Mouse (Mus musculus): ENCODE measurements around the gene Slc44a3. TPM values are rescaled to one million over a fixed set of nuclear protein-coding genes. Genes with fewer than 3 reads are reported as not detected.

Slc44a3 gene
- total RNA-seq, 1 experiment: 2.3 TPM

DNA sequence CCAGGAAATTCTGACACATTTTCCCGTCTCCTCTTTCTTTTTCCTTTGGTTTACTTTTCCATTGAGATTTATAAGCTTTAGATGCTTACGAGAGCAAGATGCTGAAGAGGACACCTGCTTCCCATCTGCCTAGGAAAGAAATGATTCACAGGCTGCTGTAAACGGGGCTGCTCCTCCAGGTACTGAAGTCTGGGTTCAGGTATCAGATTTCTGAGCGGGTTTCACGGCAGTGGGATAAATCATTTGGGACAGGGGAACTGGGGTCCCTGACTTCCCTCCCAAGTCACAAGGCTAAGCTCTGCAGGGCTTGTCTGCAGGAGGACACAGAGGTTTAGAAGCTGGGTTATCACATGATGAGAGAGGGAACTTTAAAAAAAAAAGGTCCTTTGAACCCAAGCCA is 40.2 kb downstream of the Slc44a3 start:
- H3K4me3 ChIP-seq (ENCODE audit: insufficient read depth in 1 of 2, low read depth in 1 of 2, low read length in 2 of 2, poor library complexity in 1 of 2, severe bottlenecking in 1 of 2): no peak overlapping the region
- H3K9ac ChIP-seq (ENCODE audit: insufficient read depth, low read depth, low read length, poor library complexity, severe bottlenecking): no peak overlapping the region
- H3K36me3 ChIP-seq (ENCODE audit: control insufficient read depth, insufficient read depth, low read length, poor library complexity, severe bottlenecking): no peaks in the 10 kb centered on the region
- TF ChIP-seq ZC3H11A (IDR thresholded peaks at IDR 0.05; ENCODE audit: borderline replicate concordance, low read depth, low read length): no peak
- TF ChIP-seq ZNF384 (IDR thresholded peaks at IDR 0.05; ENCODE audit: low read depth, low read length): no peak
- TF ChIP-seq HCFC1 (IDR thresholded peaks at IDR 0.05; ENCODE audit: borderline replicate concordance, insufficient read depth, low read length): no peak
- no peak for TF ChIP-seq MAFK (IDR thresholded peaks at IDR 0.05; ENCODE audit: insufficient read depth, low read depth, low read length)
- no peak for TF ChIP-seq CHD2 (IDR thresholded peaks at IDR 0.05; ENCODE audit: low read depth, low read length)
- peaks cover 2% of the 10 kb centered on the region in 2 experiments; a peak in 2 of 4 replicates for H3K4me1 ChIP-seq (ENCODE audit: control insufficient read depth in 2 of 2, insufficient read depth in 2 of 2, low read length in 2 of 2, poor library complexity in 1 of 2)
- no peak for DNase-seq (ENCODE audit: low read depth, low spot score)
- no peaks in the 10 kb centered on the region for H3K9me3 ChIP-seq (ENCODE audit: control insufficient read depth, insufficient read depth, low read depth, low read length)
- no peak overlapping the region for H3K27ac ChIP-seq (ENCODE audit: insufficient read depth, low read depth, low read length, poor library complexity, severe bottlenecking)
- in situ Hi-C loops (cut with MboI; ENCODE audit: low sequenced_read_pairs in 2 of 2, unreplicated experiment in 2 of 2): no loop called here

DNA sequence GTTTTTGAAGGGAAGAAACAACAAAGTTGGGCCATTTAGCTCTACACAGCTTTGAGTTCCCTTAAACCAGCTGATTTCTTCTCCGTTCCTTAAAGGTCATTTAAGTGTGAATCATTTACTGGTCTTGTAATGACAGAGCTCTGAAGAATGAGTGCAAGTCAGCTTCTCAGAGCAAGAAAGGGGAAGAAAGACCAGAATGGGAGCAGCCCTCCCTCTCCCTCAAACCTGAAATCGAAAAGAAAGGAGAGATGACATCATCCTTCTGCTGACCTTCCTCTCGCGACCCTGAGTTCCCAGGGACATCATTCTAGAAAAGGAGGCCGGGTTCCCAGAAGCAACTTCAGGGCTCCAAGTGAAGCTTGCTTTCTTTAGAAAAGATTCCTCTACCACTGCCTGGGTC is 41.3 kb downstream of the Slc44a3 start:
- H3K9ac ChIP-seq (ENCODE audit: insufficient read depth, low read depth, low read length, poor library complexity, severe bottlenecking): no peak overlapping the region
- no peak for TF ChIP-seq CHD2 (IDR thresholded peaks at IDR 0.05; ENCODE audit: low read depth, low read length)
- no peak for TF ChIP-seq HCFC1 (IDR thresholded peaks at IDR 0.05; ENCODE audit: borderline replicate concordance, insufficient read depth, low read length)
- no peak for TF ChIP-seq ZC3H11A (IDR thresholded peaks at IDR 0.05; ENCODE audit: borderline replicate concordance, low read depth, low read length)
- no peak for TF ChIP-seq ZNF384 (IDR thresholded peaks at IDR 0.05; ENCODE audit: low read depth, low read length)
- no peak for TF ChIP-seq MAFK (IDR thresholded peaks at IDR 0.05; ENCODE audit: insufficient read depth, low read depth, low read length)
- no peak overlapping the region for H3K27ac ChIP-seq (ENCODE audit: insufficient read depth, low read depth, low read length, poor library complexity, severe bottlenecking)
- no peak for DNase-seq (ENCODE audit: low read depth, low spot score)
- no peak overlapping the region for H3K4me3 ChIP-seq (ENCODE audit: insufficient read depth in 1 of 2, low read depth in 1 of 2, low read length in 2 of 2, poor library complexity in 1 of 2, severe bottlenecking in 1 of 2)
- no peaks in the 10 kb centered on the region for H3K36me3 ChIP-seq (ENCODE audit: control insufficient read depth, insufficient read depth, low read length, poor library complexity, severe bottlenecking)
- peaks cover 2% of the 10 kb centered on the region in 2 experiments; a peak in 2 of 4 replicates for H3K4me1 ChIP-seq (ENCODE audit: control insufficient read depth in 2 of 2, insufficient read depth in 2 of 2, low read length in 2 of 2, poor library complexity in 1 of 2)
- in situ Hi-C loops (cut with MboI; ENCODE audit: low sequenced_read_pairs in 2 of 2, unreplicated experiment in 2 of 2): no loop called here
- no peaks in the 10 kb centered on the region for H3K9me3 ChIP-seq (ENCODE audit: control insufficient read depth, insufficient read depth, low read depth, low read length)

DNA sequence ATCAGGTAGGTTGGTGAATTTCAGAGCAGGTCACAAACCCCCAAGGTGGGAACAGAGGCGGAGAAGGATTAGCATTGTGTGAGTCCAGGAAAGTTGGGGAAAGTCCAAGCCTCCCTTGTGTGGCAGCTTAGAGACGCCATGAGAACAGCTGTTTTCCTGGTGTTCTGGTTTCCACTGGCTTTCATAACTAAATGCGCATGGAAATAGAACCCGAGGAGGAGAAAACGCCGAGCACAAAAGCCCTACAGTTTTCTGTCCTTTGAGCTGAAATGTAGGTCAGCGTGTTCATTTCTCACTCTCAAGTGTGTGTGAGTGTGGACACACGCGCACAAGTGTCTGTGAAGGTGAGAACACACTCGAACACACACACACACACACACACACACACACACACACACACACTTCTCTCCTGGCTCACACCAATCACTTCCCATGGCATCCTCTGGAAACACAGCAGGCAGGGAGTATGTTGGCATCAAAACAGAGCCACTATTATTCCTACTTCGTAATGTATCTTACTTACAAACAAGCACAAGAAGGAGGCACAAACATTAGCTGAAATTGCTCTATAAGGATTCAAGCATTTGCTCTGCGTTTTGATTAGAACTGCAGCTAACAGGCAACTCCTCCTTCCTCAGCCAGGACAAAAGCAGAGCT is 42.6 kb downstream of the Slc44a3 start:
- Histone ChIP-seq H3K27ac (ENCODE audit: insufficient read depth, low read depth, low read length, poor library complexity, severe bottlenecking) (no peak overlapping the region), H3K4me3 (ENCODE audit: insufficient read depth in 1 of 2, low read depth in 1 of 2, low read length in 2 of 2, poor library complexity in 1 of 2, severe bottlenecking in 1 of 2) (no peak overlapping the region), H3K36me3 (ENCODE audit: control insufficient read depth, insufficient read depth, low read length, poor library complexity, severe bottlenecking) (no peaks in the 10 kb centered on the region), H3K4me1 (ENCODE audit: control insufficient read depth in 2 of 2, insufficient read depth in 2 of 2, low read length in 2 of 2, poor library complexity in 1 of 2) (peaks cover 2% of the 10 kb centered on the region in 2 experiments; a peak in 2 of 4 replicates), H3K9ac (ENCODE audit: insufficient read depth, low read depth, low read length, poor library complexity, severe bottlenecking) (no peak overlapping the region), H3K9me3 (ENCODE audit: control insufficient read depth, insufficient read depth, low read depth, low read length) (no peaks in the 10 kb centered on the region)
- in situ Hi-C loops (cut with MboI; ENCODE audit: low sequenced_read_pairs in 2 of 2, unreplicated experiment in 2 of 2): no loop called here
- DNase-seq (ENCODE audit: low read depth, low spot score): no peak
- TF ChIP-seq CHD2 (IDR thresholded peaks at IDR 0.05; ENCODE audit: low read depth, low read length) (no peak), HCFC1 (IDR thresholded peaks at IDR 0.05; ENCODE audit: borderline replicate concordance, insufficient read depth, low read length) (no peak), ZC3H11A (IDR thresholded peaks at IDR 0.05; ENCODE audit: borderline replicate concordance, low read depth, low read length) (no peak), ZNF384 (IDR thresholded peaks at IDR 0.05; ENCODE audit: low read depth, low read length) (no peak), MAFK (IDR thresholded peaks at IDR 0.05; ENCODE audit: insufficient read depth, low read depth, low read length) (no peak)

DNA sequence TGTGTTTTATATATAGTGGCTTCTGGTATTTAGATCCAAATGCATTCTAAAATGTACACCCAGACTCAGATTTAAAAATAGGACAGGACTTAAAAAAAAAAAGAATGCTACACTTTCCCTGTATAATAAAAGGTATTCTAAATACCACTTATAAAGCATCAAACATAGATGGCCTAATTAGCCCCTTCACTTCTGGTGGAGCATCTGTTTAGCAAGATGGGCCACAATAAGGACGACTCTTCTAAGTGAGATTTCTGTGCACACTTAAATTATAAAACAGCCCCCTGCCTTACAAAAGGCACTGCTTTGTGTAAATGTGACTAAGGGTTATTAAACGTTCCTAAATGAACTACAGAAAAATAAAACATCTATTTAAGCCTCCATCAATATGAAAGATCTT is 47.0 kb downstream of the Slc44a3 start:
- no peaks in the 10 kb centered on the region for H3K36me3 ChIP-seq (ENCODE audit: control insufficient read depth, insufficient read depth, low read length, poor library complexity, severe bottlenecking)
- H3K4me1 ChIP-seq (ENCODE audit: control insufficient read depth in 2 of 2, insufficient read depth in 2 of 2, low read length in 2 of 2, poor library complexity in 1 of 2): peaks cover 0 to 14% of the 10 kb centered on the region in 2 experiments; a peak in 1 of 4 replicates
- TF ChIP-seq MAFK (IDR thresholded peaks at IDR 0.05; ENCODE audit: insufficient read depth, low read depth, low read length) (no peak), CHD2 (IDR thresholded peaks at IDR 0.05; ENCODE audit: low read depth, low read length) (no peak), HCFC1 (IDR thresholded peaks at IDR 0.05; ENCODE audit: borderline replicate concordance, insufficient read depth, low read length) (no peak), ZNF384 (IDR thresholded peaks at IDR 0.05; ENCODE audit: low read depth, low read length) (no peak), ZC3H11A (IDR thresholded peaks at IDR 0.05; ENCODE audit: borderline replicate concordance, low read depth, low read length) (no peak)
- no peak overlapping the region for H3K27ac ChIP-seq (ENCODE audit: insufficient read depth, low read depth, low read length, poor library complexity, severe bottlenecking)
- H3K9me3 ChIP-seq (ENCODE audit: control insufficient read depth, insufficient read depth, low read depth, low read length): no peaks in the 10 kb centered on the region
- in situ Hi-C loops (cut with MboI; ENCODE audit: low sequenced_read_pairs in 2 of 2, unreplicated experiment in 2 of 2): no loop called here
- DNase-seq (ENCODE audit: low read depth, low spot score): no peak
- H3K4me3 ChIP-seq (ENCODE audit: insufficient read depth in 1 of 2, low read depth in 1 of 2, low read length in 2 of 2, poor library complexity in 1 of 2, severe bottlenecking in 1 of 2): no peak overlapping the region
- H3K9ac ChIP-seq (ENCODE audit: insufficient read depth, low read depth, low read length, poor library complexity, severe bottlenecking): no peak overlapping the region
